Mouse (Mus musculus) ovary, postnatal 10 days (tissue): Measurements from ENCODE around the gene Mrpl28.
"Not testable (repeated sequence)": the region's sequence is repeated elsewhere in the genome, so short reads cannot be mapped to it uniquely, and the experiment has no call there.

ENCODE experiments used
- DNase-seq: peaks from one replicate; pipeline ENCODE4 v3.0.0; 2022; ENCODE audit warnings: low spot score

Gene Mrpl28

GRCm38 (mm10) chr17:26123267-26123684 lies at the start of gene Mrpl28:
Mrpl28 (plus strand) TSS chr17:26123500.
- peak; percentile 71 for DNase-seq

- no peak for DNase-seq
These were observed 48.1 kb upstream of the Mrpl28 start for GRCm38 (mm10) chr17:26075246-26075645.

DNA sequence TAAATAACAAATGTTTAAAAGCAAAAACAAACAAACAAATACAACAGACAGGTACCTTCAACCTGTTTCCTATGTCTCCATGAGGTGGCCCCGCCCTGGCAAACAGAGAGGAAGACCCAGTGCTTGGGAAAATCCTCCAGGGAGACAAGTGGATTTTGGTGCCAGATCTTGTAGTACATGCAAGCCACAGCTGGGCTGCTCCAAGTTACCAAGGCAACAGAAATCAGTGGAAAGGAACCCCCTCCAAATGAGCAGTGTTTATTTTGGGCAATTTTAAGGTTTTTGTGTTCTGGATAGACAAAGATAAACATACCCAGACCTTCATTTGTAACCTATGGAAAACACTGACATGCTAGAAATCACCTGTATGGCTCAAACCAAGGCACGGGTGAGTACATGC lies 44.4 kb upstream of the Mrpl28 start:
- no peak for DNase-seq

DNA sequence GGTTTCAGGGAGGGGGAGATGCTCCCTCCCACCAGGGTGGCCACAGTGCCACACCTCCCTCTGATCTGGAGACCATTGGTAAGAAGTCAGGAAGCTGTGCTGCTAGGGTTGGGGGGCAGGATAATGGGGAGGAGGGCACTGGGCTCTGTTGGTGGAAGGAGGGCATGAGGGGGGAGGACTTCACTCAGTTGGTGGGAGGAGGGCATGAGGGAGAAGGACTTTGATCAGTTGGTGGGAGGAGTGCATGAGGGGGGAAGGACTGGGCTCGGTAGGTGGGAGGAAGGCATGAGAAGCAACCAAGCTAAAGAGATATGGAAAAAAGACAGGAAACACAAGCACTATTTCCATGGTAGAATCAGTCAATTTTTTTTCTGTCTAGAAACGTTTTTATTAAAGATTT lies 42.4 kb upstream of the Mrpl28 start:
- DNase-seq: no peak

- DNase-seq: no peak
These were observed 36.2 kb upstream of the Mrpl28 start for GRCm38 (mm10) chr17:26087059-26087564.

DNA sequence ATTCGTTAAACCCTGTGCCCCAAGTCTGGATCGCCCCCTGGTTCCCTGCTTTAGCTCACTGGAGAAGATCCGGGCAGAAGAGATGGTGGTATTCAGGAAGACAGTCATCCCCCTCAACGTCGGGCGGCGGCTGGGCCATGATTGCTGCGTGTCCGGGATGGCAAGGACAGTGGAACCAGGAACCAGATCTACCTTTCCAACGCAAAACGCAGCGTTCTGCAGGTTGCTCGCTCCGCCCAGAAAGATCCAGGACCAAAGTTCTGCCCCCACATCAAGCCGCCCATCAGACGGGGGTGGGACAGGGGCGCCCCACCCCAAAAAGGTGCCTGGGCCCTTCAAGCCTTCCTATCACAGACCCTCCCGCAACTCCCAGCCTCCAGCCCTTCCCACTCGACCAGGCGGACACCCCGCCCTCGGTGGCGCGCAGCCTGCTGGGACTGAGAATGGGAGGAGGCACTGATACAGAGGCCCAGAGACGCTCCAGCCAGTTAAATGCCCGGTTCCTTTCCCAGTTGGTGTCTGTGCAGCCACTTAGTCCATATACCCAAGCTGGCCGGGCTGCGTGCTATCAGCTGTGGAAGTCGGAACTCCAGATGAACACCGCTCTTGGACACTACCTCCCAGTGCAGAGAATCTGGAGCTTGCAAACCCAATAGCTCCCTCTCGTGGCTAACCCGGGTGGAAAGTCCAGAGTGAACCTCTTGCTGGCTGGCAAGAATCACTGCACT lies 33.2 kb upstream of the Mrpl28 start, which contains the start of gene Decr2:
Gene Decr2, minus strand, starts transcription at position 433 of the 728 bp plus-strand sequence.
- DNase-seq: peak; percentile 77

DNA sequence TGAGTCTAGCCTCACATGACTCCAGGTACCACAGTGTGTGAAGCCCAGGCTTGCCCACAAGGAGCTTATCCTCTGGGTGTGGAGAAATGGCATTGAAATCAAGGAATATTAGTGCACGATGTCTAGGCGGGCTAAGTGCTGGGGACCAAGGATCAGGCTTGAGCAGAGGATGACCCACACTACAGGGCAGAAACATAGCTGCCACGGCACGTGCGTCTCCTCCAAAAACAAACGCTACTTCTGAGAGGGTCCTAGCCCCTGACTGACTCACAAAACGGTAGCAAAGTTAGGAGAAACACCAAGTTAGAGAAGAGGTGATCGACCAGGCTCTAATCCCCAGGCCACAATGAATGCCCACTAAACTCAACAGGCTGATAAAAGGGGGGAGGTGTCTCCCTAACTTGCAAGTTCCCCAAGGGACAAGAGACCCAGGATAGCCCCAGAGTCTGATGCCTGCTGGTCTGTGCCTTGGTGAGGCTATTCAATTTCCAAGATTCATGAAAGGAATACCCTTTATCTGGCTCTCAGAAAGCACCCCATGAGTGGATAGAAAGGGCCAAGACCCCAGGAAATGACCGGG lies 28.7 kb upstream of the Mrpl28 start:
- no peak for DNase-seq

- peak; percentile 41 for DNase-seq
These were observed 28.1 kb upstream of the Mrpl28 start, which contains the start of gene Nme4 for GRCm38 (mm10) chr17:26095121-26095740. Nme4 (minus strand) TSS chr17:26095602.

DNA sequence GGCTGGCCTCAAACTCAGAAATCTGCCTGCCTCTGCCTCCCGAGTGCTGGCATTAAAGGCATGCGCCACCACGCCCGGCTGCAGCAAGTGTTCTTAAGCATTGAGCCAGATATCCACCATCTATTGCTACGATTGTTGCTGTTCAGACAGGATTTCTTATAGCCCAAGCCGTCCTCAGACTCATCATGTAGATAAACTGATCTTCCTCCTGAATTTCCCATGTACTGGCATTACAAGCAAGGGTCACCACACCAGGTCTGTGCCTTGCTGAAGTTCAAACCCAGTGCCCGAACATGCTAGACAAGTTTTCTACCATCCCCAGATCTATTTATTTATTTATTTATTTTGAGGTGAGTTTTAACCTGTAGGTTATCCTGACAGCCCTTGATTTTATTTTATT lies 24.8 kb upstream of the Mrpl28 start:
- no peak for DNase-seq

DNA sequence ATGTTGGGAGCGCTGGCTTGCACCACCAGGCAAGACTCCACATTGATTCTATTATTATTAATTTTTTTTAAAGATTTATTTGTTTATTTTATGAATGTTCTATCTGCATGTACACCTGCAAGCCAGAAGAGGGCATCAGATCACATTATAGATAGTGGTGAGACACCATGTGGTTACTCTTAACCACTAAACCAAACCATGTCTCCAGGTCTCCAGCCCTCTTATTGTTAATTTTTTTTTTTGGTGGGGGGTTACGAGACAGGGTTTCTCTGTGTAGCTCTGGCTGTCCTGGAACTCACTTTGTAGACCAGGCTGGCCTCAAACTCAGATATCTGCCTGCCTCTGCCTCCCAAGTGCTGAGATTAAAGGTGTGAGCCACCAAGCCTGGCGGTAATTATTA lies 24.0 kb upstream of the Mrpl28 start:
- not testable (repeated sequence) for DNase-seq

DNA sequence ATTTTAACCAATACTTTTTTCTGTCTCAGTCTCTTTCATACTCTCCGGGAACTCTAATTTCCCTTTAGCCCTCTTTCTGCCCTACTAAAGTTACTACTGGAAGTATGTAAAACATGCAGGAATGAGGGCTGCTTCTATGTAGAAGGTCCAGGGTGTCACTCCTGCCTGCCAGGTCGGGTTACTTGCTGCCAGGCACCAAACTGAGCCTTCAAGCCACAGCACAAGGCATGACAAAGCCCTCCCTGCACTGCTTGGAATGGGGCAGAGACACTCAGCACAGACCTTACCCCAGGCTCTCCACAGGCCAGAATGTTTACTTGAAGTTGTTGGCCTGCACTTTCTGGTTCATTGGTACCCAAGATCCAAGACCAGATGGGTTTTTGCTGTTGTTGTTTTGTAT lies 23.1 kb upstream of the Mrpl28 start:
- no peak for DNase-seq

DNA sequence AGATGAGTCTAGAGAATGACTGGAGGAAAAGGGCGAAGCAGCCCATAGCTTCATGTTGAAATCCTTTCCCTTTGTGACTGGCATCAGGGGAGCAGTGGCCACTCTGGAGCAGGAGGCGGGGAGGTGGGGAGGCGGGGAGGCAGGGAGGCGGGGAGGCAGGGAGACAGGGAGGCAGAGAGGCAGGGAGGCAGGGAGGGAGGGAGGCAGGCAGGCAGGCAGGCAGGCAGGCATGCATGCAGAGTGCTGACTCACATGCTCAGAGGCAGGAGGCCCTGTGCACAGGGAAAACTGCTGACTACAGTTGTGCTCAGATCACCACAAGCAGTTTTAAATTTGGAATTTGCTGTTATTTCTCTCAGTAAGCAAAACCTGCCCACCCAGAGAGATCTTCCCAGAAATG lies 21.8 kb upstream of the Mrpl28 start:
- DNase-seq: no peak

DNA sequence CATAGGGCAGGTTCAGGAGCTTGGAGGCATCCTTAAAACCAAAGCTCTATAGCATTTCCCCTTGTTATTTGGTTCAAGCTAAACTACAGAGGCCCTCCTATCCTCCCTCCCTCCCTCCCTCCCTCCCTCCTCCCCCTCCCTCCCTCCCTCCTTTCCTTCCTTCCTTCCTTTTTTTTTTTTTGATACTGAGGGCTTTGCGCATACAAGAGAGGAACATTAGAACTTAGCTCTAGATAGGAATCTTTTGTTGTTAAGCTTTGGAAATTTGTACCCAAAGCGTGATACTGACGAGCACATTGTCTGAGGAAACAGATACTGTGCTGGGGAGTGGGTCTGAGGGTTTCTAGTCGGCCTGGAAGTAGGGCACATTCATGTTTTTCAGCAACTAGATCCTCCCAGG lies 17.7 kb upstream of the Mrpl28 start:
- no peak for DNase-seq

- no peak for DNase-seq
These were observed 13.1 kb upstream of the Mrpl28 start for GRCm38 (mm10) chr17:26110156-26110555.

DNA sequence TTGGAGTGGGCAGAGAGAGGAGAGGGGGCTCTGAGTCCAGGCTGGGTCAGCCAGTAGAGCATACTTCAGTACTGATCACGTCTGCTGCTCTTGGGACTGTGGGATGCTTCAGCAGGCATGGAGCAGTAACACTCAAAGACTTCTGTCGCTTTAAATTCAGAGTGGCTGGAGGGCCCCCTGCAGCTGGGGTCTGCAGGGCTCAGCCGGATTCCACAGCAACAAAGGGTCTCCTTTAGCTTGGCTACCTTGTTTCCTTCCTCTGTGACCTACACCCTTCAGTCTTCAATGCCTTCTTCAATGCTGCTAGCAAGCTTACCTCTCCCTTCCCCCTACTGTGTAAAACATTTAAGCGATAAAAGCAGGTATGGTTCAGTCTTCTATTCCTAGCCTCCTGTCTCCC lies 12.3 kb upstream of the Mrpl28 start:
- no peak for DNase-seq

DNA sequence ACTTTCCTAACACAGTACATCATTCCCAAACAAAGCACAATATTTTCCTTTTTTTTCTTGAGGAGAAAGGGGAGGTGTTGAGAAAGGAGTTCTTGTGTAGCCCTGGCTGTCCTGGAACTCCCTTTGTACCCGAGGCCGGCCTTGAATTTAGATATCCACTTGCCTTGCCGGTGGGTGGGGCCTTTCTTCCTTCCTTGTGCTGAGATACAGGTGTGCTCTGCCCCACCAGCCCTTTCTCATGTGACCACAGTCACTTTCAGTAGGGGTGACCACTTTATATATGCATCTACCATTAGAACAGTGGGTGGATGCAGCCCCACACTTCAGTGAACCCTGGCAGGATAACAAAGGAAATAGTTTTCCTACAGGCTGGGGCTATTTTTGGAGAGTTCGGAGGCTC lies 11.6 kb upstream of the Mrpl28 start:
- no peak for DNase-seq

GRCm38 (mm10) chr17:26112751-26113150 lies 10.5 kb upstream of the Mrpl28 start:
- no peak for DNase-seq

DNA sequence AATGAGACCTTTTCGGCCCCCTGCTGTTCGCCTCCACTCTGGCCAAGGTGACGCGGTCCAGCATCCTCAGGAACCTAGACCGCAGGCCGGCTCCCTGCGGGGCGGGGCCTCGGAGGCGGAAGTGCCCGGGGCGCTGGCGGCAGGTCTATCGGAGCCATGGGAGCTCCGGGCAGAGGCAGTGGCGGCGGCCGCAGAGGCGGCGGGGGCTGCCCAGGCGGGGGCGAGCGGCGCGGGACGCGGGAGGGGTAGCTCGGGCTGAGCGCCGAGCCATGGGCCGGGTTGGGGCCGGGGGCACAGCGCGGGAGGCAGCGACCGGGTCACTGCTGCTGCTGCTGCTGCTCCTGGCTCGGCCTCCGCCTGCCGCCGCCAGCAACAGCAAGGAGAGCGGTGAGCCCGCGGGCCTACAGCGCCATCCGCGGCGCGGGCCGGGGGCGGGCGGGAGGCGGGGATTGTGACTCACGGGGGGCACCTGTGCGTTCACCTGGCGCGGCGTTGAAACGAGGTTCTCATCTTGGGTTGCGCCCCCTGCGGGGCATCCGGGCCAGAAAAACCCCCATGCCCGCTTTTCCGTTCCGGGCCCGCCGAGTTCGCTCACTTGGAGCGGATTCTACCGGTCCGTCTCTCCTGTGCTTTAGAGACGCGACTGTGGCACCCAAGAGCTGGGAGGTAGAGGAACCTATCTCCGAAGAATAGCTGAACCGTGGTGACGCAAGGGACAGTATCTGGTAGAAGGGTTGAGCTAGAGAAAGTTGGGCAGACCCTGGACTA lies 9.9 kb upstream of the Mrpl28 start, which contains the start of gene Tmem8:
Gene Tmem8, plus strand, starts transcription at position 119 of the 768 bp plus-strand sequence.
- peak; percentile 31 for DNase-seq

DNA sequence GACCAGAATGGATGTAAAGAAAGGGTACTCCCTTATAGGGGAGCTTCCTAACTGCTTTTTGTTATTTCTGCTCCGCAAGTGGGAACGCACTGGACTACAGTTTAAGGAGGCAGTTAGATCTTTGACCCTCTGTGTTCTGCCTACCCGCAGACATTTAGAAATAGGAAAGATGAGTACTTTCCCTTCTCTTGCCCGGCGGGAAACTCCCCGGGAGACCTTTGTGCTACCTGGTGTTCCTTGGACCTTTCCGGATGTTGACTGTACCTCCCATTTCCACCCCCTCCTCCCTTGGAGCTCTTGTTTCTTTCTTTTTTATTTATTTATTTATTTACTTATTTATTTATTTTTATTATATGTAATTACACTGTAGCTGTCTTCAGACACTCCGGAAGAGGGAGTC lies 9.2 kb upstream of the Mrpl28 start:
- no peak for DNase-seq

DNA sequence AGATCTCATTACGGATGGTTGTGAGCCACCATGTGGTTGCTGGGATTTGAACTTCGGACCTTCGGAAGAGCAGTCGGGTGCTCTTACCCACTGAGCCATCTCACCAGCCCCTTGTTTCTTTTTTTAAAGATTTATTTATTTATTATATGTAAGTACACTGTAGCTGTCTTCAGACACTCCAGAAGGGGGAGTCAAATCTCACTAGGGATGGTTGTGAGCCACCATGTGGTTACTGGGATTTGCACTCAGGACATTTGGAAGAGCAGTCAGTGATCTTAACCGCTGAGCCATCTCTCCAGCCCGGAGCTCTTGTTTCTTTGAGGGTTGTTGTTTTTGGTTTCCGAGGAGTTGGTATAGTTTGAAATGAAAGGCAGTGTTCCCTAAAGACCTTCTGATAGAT lies 8.8 kb upstream of the Mrpl28 start:
- DNase-seq: not testable (repeated sequence)

DNA sequence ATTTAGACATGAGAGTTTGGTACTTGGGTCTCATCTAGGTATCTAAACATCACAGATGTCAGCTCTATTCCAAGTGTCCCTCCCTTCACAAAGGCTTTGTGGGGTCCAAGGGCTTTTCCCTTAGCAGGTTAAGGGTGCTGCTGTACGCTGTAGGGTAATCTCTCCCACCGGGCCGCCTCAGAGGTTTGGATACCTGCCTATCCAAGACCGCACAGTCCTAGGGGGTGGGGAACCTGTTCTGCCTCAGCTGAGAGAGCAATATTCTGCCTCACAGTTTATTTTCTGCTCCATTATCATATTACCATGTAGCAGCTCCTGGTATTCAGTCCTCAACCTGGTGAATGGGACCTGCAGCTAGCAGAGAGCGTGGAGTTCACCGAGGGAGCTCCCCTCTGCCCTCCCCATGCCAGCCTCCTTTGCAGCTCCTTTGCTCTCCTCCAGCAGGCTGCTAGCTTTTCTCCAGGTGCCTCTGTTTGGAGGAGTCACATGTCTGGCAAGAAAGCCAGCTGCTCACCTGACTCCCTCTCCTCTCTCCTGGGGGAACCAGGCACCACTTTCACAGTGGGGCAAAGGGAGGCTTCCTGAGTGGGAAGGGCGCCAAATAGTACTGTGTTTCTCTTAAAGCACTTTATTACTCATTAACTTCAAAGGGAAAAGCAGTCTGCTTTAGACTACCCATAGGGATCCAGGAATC lies 7.9 kb upstream of the Mrpl28 start:
- DNase-seq: no peak
